Mouse (Mus musculus): ENCODE measurements around the gene Fam129b. TPM values are rescaled to one million over a fixed set of nuclear protein-coding genes. Genes with fewer than 3 reads are reported as not detected.
A peak's percentile ranks its signal among the peaks of the same experiment; 100 is the strongest.

Fam129b gene
- polyA plus RNA-seq, 1 experiment: 32.3 TPM

- DNase-seq: peak; percentile 56
- Histone ChIP-seq H3K4me1 (ENCODE audit: control insufficient read depth, insufficient read depth, low read length) (peaks cover 29% of the 10 kb centered on the region), H3K4me3 (ENCODE audit: insufficient read depth, low read depth, low read length) (peak overlapping the region; percentile 1; the same call in 1 of the 2 replicates)
Measured at GRCm38 (mm10) chr2:32882283-32883043, 6.5 kb downstream of the Fam129b start.

DNA sequence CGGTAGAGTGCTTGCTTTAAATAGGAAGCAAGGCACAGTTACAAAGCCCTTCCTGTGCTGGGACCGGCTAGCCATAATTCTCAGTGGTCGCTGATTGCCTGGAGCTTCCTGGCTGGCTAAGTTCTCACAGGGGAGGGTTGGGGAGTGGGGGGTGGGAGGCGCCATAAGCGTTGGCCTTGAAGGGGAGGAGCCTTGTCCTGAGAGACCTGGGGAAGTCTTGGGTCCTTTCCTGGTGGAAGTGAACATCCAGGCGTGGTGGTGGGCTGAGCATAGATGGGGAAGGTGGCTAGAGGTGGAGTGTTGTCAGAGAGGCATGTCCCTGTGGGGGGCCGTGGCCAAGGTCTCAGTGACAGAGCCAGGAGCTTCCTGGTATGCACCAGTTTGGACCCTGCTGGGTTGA lies 8.8 kb downstream of the Fam129b start:
- Histone ChIP-seq H3K4me1 (ENCODE audit: control insufficient read depth, insufficient read depth, low read length) (peaks cover 32% of the 10 kb centered on the region), H3K27me3 (replicated peaks; ENCODE audit: control insufficient read depth, insufficient read depth, low read length) (no peaks in the 10 kb centered on the region), H3K4me3 (ENCODE audit: insufficient read depth, low read depth, low read length) (no peak overlapping the region), H3K36me3 (ENCODE audit: control insufficient read depth, insufficient read depth, low read length) (no peaks in the 10 kb centered on the region), H3K27ac (ENCODE audit: insufficient read depth, low read depth, low read length) (0 out of 2 replicates have a peak overlapping the region, but pooled peaks have one; percentile 20)
- 30% methylated on average over 7 of the region's 7 CpGs for WGBS
- DNase-seq: peak; percentile 37
- TF ChIP-seq CTCF (conservative IDR thresholded peaks at IDR 0.05; ENCODE audit: insufficient read depth, insufficient read length, low read depth, low read length) (no peak), POLR2A (IDR thresholded peaks at IDR 0.05; ENCODE audit: low read depth, low read length) (no peak)

More at GRCm38 (mm10) chr2:32882283-32883043, 6.5 kb downstream of the Fam129b start:
- Histone ChIP-seq H3K27me3 (replicated peaks; ENCODE audit: control insufficient read depth, insufficient read depth, low read length) (no peaks in the 10 kb centered on the region), H3K36me3 (ENCODE audit: control insufficient read depth, insufficient read depth, low read length) (no peaks in the 10 kb centered on the region), H3K27ac (ENCODE audit: insufficient read depth, low read depth, low read length) (peak overlapping the region; percentile 93)
- no peak for TF ChIP-seq POLR2A (IDR thresholded peaks at IDR 0.05; ENCODE audit: low read depth, low read length)
- no peak for TF ChIP-seq CTCF (conservative IDR thresholded peaks at IDR 0.05; ENCODE audit: insufficient read depth, insufficient read length, low read depth, low read length)
- WGBS: 33% methylated on average over 17 of the region's 21 CpGs

- TF ChIP-seq CTCF (conservative IDR thresholded peaks at IDR 0.05; ENCODE audit: insufficient read depth, insufficient read length, low read depth, low read length): no peak
- no peak for TF ChIP-seq POLR2A (IDR thresholded peaks at IDR 0.05; ENCODE audit: low read depth, low read length)
- Histone ChIP-seq H3K27me3 (replicated peaks; ENCODE audit: control insufficient read depth, insufficient read depth, low read length) (no peaks in the 10 kb centered on the region), H3K4me3 (ENCODE audit: insufficient read depth, low read depth, low read length) (no peak overlapping the region), H3K27ac (ENCODE audit: insufficient read depth, low read depth, low read length) (peak overlapping the region; percentile 9; the same call in 1 of the 2 replicates), H3K36me3 (ENCODE audit: control insufficient read depth, insufficient read depth, low read length) (no peaks in the 10 kb centered on the region), H3K4me1 (ENCODE audit: control insufficient read depth, insufficient read depth, low read length) (peaks cover 20% of the 10 kb centered on the region)
- 45% methylated on average over 9 of the region's 9 CpGs for WGBS
- no peak for DNase-seq
Measured at GRCm38 (mm10) chr2:32888029-32888428, 12.1 kb downstream of the Fam129b start.

DNA sequence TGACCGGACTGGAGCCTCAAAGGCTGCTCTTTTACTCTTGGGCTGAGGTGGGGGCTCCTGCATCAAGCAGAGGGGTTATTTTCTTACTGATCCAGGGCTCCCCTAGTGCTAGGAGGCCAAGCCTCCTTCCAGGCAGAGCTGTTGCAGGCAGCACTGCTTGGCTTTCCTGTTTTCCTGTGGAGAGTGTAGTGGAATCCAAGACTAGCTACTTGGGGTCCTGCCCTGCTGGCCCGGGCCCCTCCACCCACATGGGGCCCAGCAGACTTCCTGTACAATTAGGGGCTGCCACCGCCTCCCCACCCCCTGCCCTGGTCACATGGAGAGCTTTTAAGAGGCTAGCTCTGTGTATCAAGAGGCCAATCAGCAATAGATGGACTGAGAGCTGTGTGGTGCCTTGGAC lies 12.6 kb downstream of the Fam129b start:
- Histone ChIP-seq H3K4me3 (ENCODE audit: insufficient read depth, low read depth, low read length) (no peak overlapping the region), H3K27me3 (replicated peaks; ENCODE audit: control insufficient read depth, insufficient read depth, low read length) (no peaks in the 10 kb centered on the region), H3K27ac (ENCODE audit: insufficient read depth, low read depth, low read length) (no peak overlapping the region), H3K4me1 (ENCODE audit: control insufficient read depth, insufficient read depth, low read length) (peaks cover 18% of the 10 kb centered on the region), H3K36me3 (ENCODE audit: control insufficient read depth, insufficient read depth, low read length) (no peaks in the 10 kb centered on the region)
- WGBS: 55% methylated on average over 3 of the region's 3 CpGs
- no peak for DNase-seq
- TF ChIP-seq POLR2A (IDR thresholded peaks at IDR 0.05; ENCODE audit: low read depth, low read length) (no peak), CTCF (conservative IDR thresholded peaks at IDR 0.05; ENCODE audit: insufficient read depth, insufficient read length, low read depth, low read length) (no peak)

- WGBS: 81% methylated on average over 3 of the region's 3 CpGs
- DNase-seq: no peak
- Histone ChIP-seq H3K4me1 (ENCODE audit: control insufficient read depth, insufficient read depth, low read length) (peaks cover 20% of the 10 kb centered on the region), H3K27me3 (replicated peaks; ENCODE audit: control insufficient read depth, insufficient read depth, low read length) (no peaks in the 10 kb centered on the region), H3K4me3 (ENCODE audit: insufficient read depth, low read depth, low read length) (no peak overlapping the region), H3K27ac (ENCODE audit: insufficient read depth, low read depth, low read length) (no peak overlapping the region), H3K36me3 (ENCODE audit: control insufficient read depth, insufficient read depth, low read length) (no peaks in the 10 kb centered on the region)
- TF ChIP-seq POLR2A (IDR thresholded peaks at IDR 0.05; ENCODE audit: low read depth, low read length) (no peak), CTCF (conservative IDR thresholded peaks at IDR 0.05; ENCODE audit: insufficient read depth, insufficient read length, low read depth, low read length) (no peak)
Measured at GRCm38 (mm10) chr2:32890280-32890679, 14.4 kb downstream of the Fam129b start.

DNA sequence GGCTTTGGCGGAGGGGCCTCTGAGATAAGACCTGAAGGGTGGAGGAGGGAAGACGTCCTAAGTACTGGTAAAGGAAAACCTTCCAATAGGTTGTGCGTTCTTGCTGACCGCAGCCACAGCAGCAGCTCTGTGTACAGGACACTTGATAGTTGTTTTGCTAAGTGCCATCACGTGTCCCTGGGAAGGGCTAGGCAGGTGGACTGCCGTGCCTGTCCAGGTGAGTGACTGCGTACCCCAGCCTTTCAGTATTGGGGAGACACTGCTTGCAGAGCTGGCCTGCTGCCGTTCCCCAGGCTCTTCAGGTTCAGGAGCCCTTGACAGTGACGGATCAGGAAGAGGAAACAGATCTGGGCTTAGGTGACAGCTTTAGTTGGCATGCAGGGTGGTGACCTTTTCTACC lies 15.4 kb downstream of the Fam129b start:
- Histone ChIP-seq H3K27me3 (replicated peaks; ENCODE audit: control insufficient read depth, insufficient read depth, low read length) (no peaks in the 10 kb centered on the region), H3K36me3 (ENCODE audit: control insufficient read depth, insufficient read depth, low read length) (no peaks in the 10 kb centered on the region), H3K27ac (ENCODE audit: insufficient read depth, low read depth, low read length) (peak overlapping the region; percentile 34; the same call in 1 of the 2 replicates), H3K4me3 (ENCODE audit: insufficient read depth, low read depth, low read length) (no peak overlapping the region), H3K4me1 (ENCODE audit: control insufficient read depth, insufficient read depth, low read length) (peaks cover 23% of the 10 kb centered on the region)
- TF ChIP-seq CTCF (conservative IDR thresholded peaks at IDR 0.05; ENCODE audit: insufficient read depth, insufficient read length, low read depth, low read length): no peak
- TF ChIP-seq POLR2A (IDR thresholded peaks at IDR 0.05; ENCODE audit: low read depth, low read length): no peak
- DNase-seq: no peak
- WGBS: 64% methylated on average over 9 of the region's 9 CpGs

- Histone ChIP-seq H3K4me1 (ENCODE audit: control insufficient read depth, insufficient read depth, low read length) (peaks cover 29% of the 10 kb centered on the region), H3K36me3 (ENCODE audit: control insufficient read depth, insufficient read depth, low read length) (no peaks in the 10 kb centered on the region), H3K27ac (ENCODE audit: insufficient read depth, low read depth, low read length) (no peak overlapping the region), H3K27me3 (replicated peaks; ENCODE audit: control insufficient read depth, insufficient read depth, low read length) (no peaks in the 10 kb centered on the region), H3K4me3 (ENCODE audit: insufficient read depth, low read depth, low read length) (no peak overlapping the region)
- WGBS: 75% methylated on average over 14 of the region's 14 CpGs
- TF ChIP-seq CTCF (conservative IDR thresholded peaks at IDR 0.05; ENCODE audit: insufficient read depth, insufficient read length, low read depth, low read length) (no peak), POLR2A (IDR thresholded peaks at IDR 0.05; ENCODE audit: low read depth, low read length) (no peak)
- DNase-seq: no peak
Measured at GRCm38 (mm10) chr2:32892490-32892889, 16.6 kb downstream of the Fam129b start.

Measured in kidney, adult 2 months (tissue).